Mouse (Mus musculus): ENCODE measurements around the gene Wdr82. TPM values are rescaled to one million over a fixed set of nuclear protein-coding genes. Genes with fewer than 3 reads are reported as not detected.
A peak's percentile ranks its signal among the peaks of the same experiment; 100 is the strongest.

Wdr82 gene
- total RNA-seq, 1 experiment = 95.8 TPM

DNA sequence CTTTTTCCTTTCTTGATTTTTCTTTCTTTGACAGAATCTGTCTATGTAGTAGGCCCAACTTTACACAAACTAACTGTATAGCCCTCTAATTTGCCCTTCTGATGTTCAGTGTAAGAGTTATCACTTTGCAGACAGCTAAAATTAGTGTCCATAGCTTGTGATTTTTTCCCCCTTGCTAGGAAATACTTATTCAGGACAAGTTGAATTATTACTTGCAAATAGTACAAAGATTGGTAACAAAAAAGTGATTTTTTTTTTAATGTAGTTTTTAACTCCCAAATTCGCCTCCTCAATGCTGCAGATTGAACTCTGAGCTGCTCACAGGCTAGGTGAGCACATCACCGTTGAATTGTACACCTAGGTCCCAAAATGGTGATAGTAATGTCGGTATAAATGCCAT is 9.2 kb downstream of the Wdr82 start:
- Histone ChIP-seq H3K4me1 (ENCODE audit: control insufficient read depth in 2 of 2, insufficient read depth in 2 of 2, low read length in 2 of 2, poor library complexity in 1 of 2) (peaks cover 6 to 7% of the 10 kb centered on the region in 2 experiments; a peak in 3 of 4 replicates), H3K36me3 (ENCODE audit: control insufficient read depth, insufficient read depth, low read length, poor library complexity, severe bottlenecking) (peaks cover 52% of the 10 kb centered on the region), H3K27ac (ENCODE audit: insufficient read depth, low read depth, low read length, poor library complexity, severe bottlenecking) (peak overlapping the region; percentile 58; the same call in 1 of the 2 replicates), H3K4me3 (ENCODE audit: insufficient read depth in 1 of 2, low read depth in 1 of 2, low read length in 2 of 2, poor library complexity in 1 of 2, severe bottlenecking in 1 of 2) (peak overlapping the region in 1 of 2 experiments; percentile 8; a peak in 1 of 4 replicates), H3K9me3 (ENCODE audit: control insufficient read depth, insufficient read depth, low read depth, low read length) (no peaks in the 10 kb centered on the region), H3K9ac (ENCODE audit: insufficient read depth, low read depth, low read length, poor library complexity, severe bottlenecking) (no peak overlapping the region)
- TF ChIP-seq HCFC1 (IDR thresholded peaks at IDR 0.05; ENCODE audit: borderline replicate concordance, insufficient read depth, low read length) (no peak), ZC3H11A (IDR thresholded peaks at IDR 0.05; ENCODE audit: borderline replicate concordance, low read depth, low read length) (no peak), ZNF384 (IDR thresholded peaks at IDR 0.05; ENCODE audit: low read depth, low read length) (peak; percentile 62), CHD2 (IDR thresholded peaks at IDR 0.05; ENCODE audit: low read depth, low read length) (peak; percentile 26; the same call in 1 of the 2 replicates), MAFK (IDR thresholded peaks at IDR 0.05; ENCODE audit: insufficient read depth, low read depth, low read length) (no peak)
- no peak for DNase-seq (ENCODE audit: low read depth, low spot score)
- in situ Hi-C loops (cut with MboI; ENCODE audit: low sequenced_read_pairs in 2 of 2, unreplicated experiment in 2 of 2) = no loop called here

DNA sequence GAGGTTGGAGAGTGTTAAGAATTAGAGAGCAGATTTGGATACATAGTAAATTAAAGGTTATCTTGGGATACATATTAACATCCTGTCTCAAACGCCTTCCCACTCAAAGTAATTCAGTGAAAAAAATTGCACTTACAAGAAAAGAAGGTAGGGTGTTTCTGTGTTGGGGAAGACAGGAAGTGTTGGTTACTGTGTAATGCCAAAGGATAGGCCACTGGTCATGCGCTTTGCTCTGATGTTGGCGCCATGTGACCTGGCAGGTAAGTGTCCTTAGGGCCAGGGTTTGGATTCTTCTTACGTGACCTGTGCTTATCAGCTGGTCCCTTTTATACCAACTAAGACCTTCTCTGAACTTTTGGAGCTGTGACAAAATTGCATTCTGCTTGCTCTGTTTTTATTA is 11.4 kb downstream of the Wdr82 start:
- no peaks in the 10 kb centered on the region for H3K9me3 ChIP-seq (ENCODE audit: control insufficient read depth, insufficient read depth, low read depth, low read length)
- no peak overlapping the region for H3K9ac ChIP-seq (ENCODE audit: insufficient read depth, low read depth, low read length, poor library complexity, severe bottlenecking)
- in situ Hi-C loops (cut with MboI; ENCODE audit: low sequenced_read_pairs in 2 of 2, unreplicated experiment in 2 of 2) = no loop called here
- TF ChIP-seq MAFK (IDR thresholded peaks at IDR 0.05; ENCODE audit: insufficient read depth, low read depth, low read length) (no peak), CHD2 (IDR thresholded peaks at IDR 0.05; ENCODE audit: low read depth, low read length) (no peak), ZNF384 (IDR thresholded peaks at IDR 0.05; ENCODE audit: low read depth, low read length) (no peak)
- no peak overlapping the region for H3K4me3 ChIP-seq (ENCODE audit: insufficient read depth in 1 of 2, low read depth in 1 of 2, low read length in 2 of 2, poor library complexity in 1 of 2, severe bottlenecking in 1 of 2)
- peaks cover 6 to 7% of the 10 kb centered on the region in 2 experiments; a peak in 3 of 4 replicates for H3K4me1 ChIP-seq (ENCODE audit: control insufficient read depth in 2 of 2, insufficient read depth in 2 of 2, low read length in 2 of 2, poor library complexity in 1 of 2)
- peaks cover 55% of the 10 kb centered on the region for H3K36me3 ChIP-seq (ENCODE audit: control insufficient read depth, insufficient read depth, low read length, poor library complexity, severe bottlenecking)
- DNase-seq (ENCODE audit: low read depth, low spot score) = no peak
- no peak overlapping the region for H3K27ac ChIP-seq (ENCODE audit: insufficient read depth, low read depth, low read length, poor library complexity, severe bottlenecking)

DNA sequence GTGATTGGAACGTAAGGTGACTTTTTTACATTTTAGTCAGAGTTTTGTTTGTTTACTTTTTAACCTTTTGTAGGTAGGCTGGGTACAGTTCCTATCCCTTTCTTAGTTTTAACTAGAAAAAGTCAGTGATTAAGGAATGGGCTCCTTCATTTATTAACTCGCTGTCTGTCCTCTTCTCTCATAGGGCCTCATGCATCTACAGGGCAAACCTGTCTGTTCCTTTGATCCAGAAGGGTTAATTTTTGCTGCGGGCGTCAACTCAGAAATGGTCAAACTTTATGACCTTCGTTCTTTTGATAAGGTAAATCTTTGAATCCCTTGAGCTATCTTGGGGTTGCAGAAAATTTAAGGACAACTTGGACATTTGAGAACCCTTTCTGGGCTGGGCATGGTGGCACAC is 13.3 kb downstream of the Wdr82 start:
- Histone ChIP-seq H3K27ac (ENCODE audit: insufficient read depth, low read depth, low read length, poor library complexity, severe bottlenecking) (no peak overlapping the region), H3K9me3 (ENCODE audit: control insufficient read depth, insufficient read depth, low read depth, low read length) (no peaks in the 10 kb centered on the region), H3K4me3 (ENCODE audit: insufficient read depth in 1 of 2, low read depth in 1 of 2, low read length in 2 of 2, poor library complexity in 1 of 2, severe bottlenecking in 1 of 2) (no peak overlapping the region), H3K9ac (ENCODE audit: insufficient read depth, low read depth, low read length, poor library complexity, severe bottlenecking) (no peak overlapping the region), H3K36me3 (ENCODE audit: control insufficient read depth, insufficient read depth, low read length, poor library complexity, severe bottlenecking) (peaks cover 56% of the 10 kb centered on the region), H3K4me1 (ENCODE audit: control insufficient read depth in 2 of 2, insufficient read depth in 2 of 2, low read length in 2 of 2, poor library complexity in 1 of 2) (peaks cover 0 to 3% of the 10 kb centered on the region in 2 experiments; a peak in 2 of 4 replicates)
- in situ Hi-C loops (cut with MboI; ENCODE audit: low sequenced_read_pairs in 2 of 2, unreplicated experiment in 2 of 2) = no loop called here
- DNase-seq (ENCODE audit: low read depth, low spot score) = no peak
- no peak for TF ChIP-seq HCFC1 (IDR thresholded peaks at IDR 0.05; ENCODE audit: borderline replicate concordance, insufficient read depth, low read length)
- no peak for TF ChIP-seq ZC3H11A (IDR thresholded peaks at IDR 0.05; ENCODE audit: borderline replicate concordance, low read depth, low read length)
- TF ChIP-seq CHD2 (IDR thresholded peaks at IDR 0.05; ENCODE audit: low read depth, low read length) = no peak
- TF ChIP-seq ZNF384 (IDR thresholded peaks at IDR 0.05; ENCODE audit: low read depth, low read length) = no peak
- TF ChIP-seq MAFK (IDR thresholded peaks at IDR 0.05; ENCODE audit: insufficient read depth, low read depth, low read length) = no peak

DNA sequence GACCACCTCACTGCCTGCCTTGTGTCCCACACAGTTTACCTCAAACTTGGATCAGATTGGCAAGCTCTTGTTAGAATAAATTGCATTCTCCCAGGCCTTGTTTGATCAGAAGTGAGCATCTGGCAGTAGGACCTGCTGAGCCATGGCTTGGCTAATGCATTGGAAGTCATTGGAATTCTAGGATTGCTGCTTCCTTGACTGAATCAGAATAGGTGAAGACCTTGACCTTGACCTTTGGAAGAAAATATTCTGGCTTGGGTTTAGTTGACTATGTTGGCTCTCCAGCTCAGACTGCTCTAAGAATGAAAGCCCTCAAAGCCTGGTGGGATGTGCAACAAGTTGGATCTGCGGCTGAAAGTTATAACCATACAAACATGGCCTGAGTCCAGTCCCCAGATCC is 20.6 kb downstream of the Wdr82 start:
- Histone ChIP-seq H3K9ac (ENCODE audit: insufficient read depth, low read depth, low read length, poor library complexity, severe bottlenecking) (no peak overlapping the region), H3K9me3 (ENCODE audit: control insufficient read depth, insufficient read depth, low read depth, low read length) (no peaks in the 10 kb centered on the region), H3K36me3 (ENCODE audit: control insufficient read depth, insufficient read depth, low read length, poor library complexity, severe bottlenecking) (peaks cover 60% of the 10 kb centered on the region), H3K27ac (ENCODE audit: insufficient read depth, low read depth, low read length, poor library complexity, severe bottlenecking) (no peak overlapping the region), H3K4me1 (ENCODE audit: control insufficient read depth in 2 of 2, insufficient read depth in 2 of 2, low read length in 2 of 2, poor library complexity in 1 of 2) (no peaks in the 10 kb centered on the region; a peak in 1 of 4 replicates), H3K4me3 (ENCODE audit: insufficient read depth in 1 of 2, low read depth in 1 of 2, low read length in 2 of 2, poor library complexity in 1 of 2, severe bottlenecking in 1 of 2) (no peak overlapping the region)
- no peak for TF ChIP-seq ZNF384 (IDR thresholded peaks at IDR 0.05; ENCODE audit: low read depth, low read length)
- DNase-seq (ENCODE audit: low read depth, low spot score) = no peak
- in situ Hi-C loops (cut with MboI; ENCODE audit: low sequenced_read_pairs in 2 of 2, unreplicated experiment in 2 of 2) = no loop called here

DNA sequence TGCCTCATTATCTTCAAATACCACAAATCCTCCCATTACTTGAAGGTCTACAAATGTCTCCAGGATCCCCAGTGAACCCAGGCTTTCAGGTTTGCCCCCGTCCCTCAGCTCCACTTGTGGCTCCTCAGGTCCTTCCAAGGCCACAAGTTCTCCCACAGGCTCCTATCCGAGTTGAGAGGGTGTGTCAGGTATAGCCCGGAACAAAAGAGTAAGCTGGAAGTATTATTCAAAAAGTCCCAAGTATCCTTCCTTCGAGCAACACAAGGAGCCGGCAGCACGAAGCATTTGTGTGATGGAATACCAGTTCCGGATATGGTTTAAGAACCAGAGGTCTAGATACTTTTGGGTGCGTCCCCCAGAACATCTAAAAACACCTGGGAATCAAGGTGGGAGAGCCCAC is 21.3 kb downstream of the Wdr82 start:
- Histone ChIP-seq H3K36me3 (ENCODE audit: control insufficient read depth, insufficient read depth, low read length, poor library complexity, severe bottlenecking) (peaks cover 60% of the 10 kb centered on the region), H3K9me3 (ENCODE audit: control insufficient read depth, insufficient read depth, low read depth, low read length) (no peaks in the 10 kb centered on the region), H3K9ac (ENCODE audit: insufficient read depth, low read depth, low read length, poor library complexity, severe bottlenecking) (no peak overlapping the region), H3K4me3 (ENCODE audit: insufficient read depth in 1 of 2, low read depth in 1 of 2, low read length in 2 of 2, poor library complexity in 1 of 2, severe bottlenecking in 1 of 2) (no peak overlapping the region), H3K4me1 (ENCODE audit: control insufficient read depth in 2 of 2, insufficient read depth in 2 of 2, low read length in 2 of 2, poor library complexity in 1 of 2) (no peaks in the 10 kb centered on the region; a peak in 1 of 4 replicates), H3K27ac (ENCODE audit: insufficient read depth, low read depth, low read length, poor library complexity, severe bottlenecking) (0 out of 2 replicates have a peak overlapping the region, but pooled peaks have one; percentile 6)
- in situ Hi-C loops (cut with MboI; ENCODE audit: low sequenced_read_pairs in 2 of 2, unreplicated experiment in 2 of 2) = no loop called here
- TF ChIP-seq ZC3H11A (IDR thresholded peaks at IDR 0.05; ENCODE audit: borderline replicate concordance, low read depth, low read length) (no peak), MAFK (IDR thresholded peaks at IDR 0.05; ENCODE audit: insufficient read depth, low read depth, low read length) (no peak), HCFC1 (IDR thresholded peaks at IDR 0.05; ENCODE audit: borderline replicate concordance, insufficient read depth, low read length) (no peak), ZNF384 (IDR thresholded peaks at IDR 0.05; ENCODE audit: low read depth, low read length) (no peak), CHD2 (IDR thresholded peaks at IDR 0.05; ENCODE audit: low read depth, low read length) (no peak)
- no peak for DNase-seq (ENCODE audit: low read depth, low spot score)

Measured in ES-E14 (cell line).